Mouse (Mus musculus) gastrocnemius, postnatal 10 days (tissue): Measurements from ENCODE around the gene Lrrc29. TPM values are rescaled to one million over a fixed set of nuclear protein-coding genes. Genes with fewer than 3 reads are reported as not detected.
"Not testable (repeated sequence)": the region's sequence is repeated elsewhere in the genome, so short reads cannot be mapped to it uniquely, and the experiment has no call there.

Source experiments
- DNase-seq: peaks from one replicate; pipeline ENCODE4 v3.0.0; 2021; ENCODE audit warnings: mixed read lengths
- total RNA-seq, 2 experiments: library from RNA; stranded (reverse); gene quantifications; 2 replicates each; pipeline ENCODE4 v1.2.3; 2021

Lrrc29 gene
- total RNA-seq, 2 experiments from 2014 or later: 1.5 to 2.4 TPM

DNA sequence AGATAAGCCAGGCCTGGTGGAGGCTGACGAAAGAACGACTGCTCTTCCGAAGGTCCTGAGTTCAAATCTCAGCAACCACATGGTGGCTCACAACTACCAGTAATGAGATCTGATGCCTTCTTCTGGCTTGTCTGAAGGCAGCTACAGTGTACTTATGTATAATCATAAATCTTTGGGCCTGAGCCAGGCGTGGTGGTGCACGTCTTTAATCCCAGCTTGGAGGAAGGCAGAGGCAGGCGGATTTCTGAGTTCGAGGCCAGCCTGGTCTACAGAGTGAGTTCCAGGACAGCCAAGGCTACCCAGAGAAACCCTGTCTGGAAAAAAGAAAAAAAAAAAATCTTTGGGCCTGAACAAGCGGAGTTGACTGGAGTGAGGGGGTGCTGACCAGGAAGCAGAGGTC, 34.7 kb downstream of the Lrrc29 start:
- DNase-seq: not testable (repeated sequence)

GRCm38 (mm10) chr8:105290554-105291314, 35.3 kb downstream of the Lrrc29 start:
- DNase-seq: peak; percentile 99

- peak; percentile 43 for DNase-seq
Measured at GRCm38 (mm10) chr8:105289805-105290460, 36.1 kb downstream of the Lrrc29 start, which contains the start of gene 4931428F04Rik. 4931428F04Rik (minus strand) TSS chr8:105289864.

DNA sequence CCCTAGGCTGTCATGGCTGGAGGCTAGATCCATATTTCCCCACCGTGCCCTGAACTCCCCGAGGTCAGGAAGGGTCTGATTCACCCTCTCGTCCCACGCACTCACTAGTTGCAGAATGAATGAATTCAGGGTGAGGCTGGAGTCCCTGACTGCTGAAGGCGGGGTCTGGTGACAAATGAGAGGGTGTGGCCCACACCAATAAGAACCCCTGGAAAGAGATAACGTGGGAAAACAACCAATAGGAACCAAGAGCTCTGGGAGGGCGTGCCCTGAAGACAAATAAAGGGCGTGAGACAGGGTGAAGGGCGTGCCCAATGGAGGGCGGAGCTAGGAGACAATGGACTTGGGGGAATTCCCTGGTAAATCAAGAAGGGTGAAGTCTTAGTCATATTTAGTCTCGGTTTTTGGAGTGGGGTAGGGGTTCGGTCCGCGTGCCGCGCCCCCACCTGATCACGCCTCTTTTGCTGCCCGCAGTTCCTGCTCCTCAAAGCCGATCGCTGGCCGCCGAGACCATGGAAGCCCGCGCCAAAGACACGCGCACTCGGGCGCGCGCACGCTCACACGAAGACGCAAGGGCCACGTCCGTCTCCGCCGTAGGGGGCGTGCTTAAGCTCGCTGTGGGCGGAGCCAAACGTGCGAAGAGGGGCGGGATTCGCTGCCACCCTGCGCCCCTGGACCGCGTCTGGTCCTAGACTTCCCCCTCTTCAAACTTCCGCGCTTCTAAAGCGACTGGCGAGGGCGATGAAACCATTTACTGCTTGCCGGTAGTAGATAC, 36.9 kb downstream of the Lrrc29 start:
- DNase-seq: peak; percentile 93

DNA sequence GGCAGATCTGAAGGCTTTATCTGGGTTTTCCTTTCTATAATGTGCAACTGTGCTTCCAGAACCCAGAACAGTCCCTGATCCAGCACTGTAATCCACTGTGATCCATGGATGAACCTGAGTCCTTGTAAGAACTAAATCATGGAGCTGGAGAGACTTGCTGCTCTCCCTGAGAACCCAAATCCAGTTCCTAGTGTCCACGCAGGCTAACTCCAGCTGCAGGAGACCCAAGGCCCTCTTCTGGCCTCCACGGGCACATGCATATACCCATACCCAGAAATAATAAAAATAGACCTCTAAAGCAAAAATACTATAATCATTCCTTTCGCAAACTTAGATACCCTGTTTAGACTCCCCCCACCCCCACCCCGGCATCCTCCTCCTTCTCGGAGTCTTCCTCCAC, 37.8 kb downstream of the Lrrc29 start:
- DNase-seq: no peak

- DNase-seq: no peak
Measured at GRCm38 (mm10) chr8:105286907-105287306, 39.2 kb downstream of the Lrrc29 start.

DNA sequence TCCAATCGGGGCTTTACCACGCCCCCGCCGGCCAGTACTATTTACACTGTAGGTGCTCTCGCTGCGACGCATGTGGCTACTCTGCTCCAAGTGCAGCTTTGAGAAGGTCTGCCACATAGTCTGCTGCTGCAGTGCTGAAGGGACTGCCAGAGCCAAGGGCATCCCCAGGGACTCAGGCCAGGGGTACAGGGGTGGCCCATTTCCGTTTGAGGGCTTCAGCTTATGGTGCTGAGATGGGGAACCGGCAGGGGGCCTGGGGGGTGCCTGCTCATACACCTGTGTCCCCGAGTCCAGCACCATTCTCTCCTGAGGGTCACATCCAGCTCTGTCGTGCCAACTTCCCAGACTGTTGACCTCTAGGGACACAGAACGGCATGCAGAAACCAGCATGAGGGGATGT, 40.6 kb downstream of the Lrrc29 start:
- no peak for DNase-seq

DNA sequence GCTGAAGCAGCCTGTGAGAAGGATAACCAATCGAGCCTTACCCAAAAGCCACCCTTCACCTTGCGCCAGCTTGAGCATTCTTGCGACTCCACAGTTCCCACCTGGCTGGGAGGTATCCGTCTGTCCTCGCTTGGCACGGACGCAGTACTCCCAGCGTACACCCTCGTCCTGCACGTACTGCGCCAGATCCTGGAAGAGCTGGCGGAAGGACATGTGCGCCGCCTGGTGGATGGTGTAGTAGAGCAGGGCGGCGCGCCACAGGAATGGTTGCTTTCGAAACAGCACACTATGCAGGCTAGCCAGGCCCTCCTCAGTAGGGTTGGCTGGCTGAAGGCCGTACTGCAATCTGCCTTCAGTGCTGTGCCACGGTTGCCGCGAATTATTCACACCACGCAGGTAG, 43.0 kb downstream of the Lrrc29 start:
- peak; percentile 64 for DNase-seq

DNA sequence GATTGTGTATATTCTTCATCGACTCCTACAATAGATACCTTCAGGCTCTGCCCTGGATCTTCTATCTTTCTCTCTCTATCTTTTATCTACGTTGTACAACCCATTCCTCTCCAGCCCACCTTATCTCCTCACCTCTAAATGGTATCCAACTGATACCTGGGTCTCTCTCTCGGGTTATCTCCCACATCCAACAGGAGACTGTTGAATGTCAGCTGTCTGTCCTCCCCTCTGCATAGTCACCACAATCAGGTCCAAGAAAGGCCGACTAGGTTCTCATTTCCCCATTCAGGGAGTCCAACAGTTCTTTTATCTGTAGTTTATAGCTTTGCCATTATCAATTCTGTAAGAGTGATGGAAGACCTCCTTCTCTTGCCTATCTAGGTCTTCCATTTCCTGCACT, 43.8 kb downstream of the Lrrc29 start:
- DNase-seq: no peak

- no peak for DNase-seq
Measured at GRCm38 (mm10) chr8:105281821-105282220, 44.3 kb downstream of the Lrrc29 start.

DNA sequence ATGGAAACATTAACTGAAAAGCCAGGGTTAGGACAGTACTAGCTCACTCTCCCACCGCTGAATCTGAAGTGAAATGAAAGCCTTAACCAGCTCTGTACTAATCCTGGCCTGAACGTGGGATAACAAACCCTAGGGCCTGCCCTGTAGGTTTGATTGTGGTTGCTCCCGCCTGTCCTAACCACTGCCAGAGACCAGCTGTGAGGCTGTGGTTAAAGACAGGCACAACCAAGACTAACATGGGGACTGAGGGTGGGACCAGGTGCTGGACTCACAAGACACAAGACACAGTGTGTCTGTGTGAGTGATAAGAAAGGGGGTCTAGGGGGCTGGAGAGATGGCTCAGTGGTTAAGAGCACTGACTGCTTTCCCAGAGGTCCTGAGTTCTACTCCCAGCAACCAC, 45.5 kb downstream of the Lrrc29 start:
- no peak for DNase-seq

DNA sequence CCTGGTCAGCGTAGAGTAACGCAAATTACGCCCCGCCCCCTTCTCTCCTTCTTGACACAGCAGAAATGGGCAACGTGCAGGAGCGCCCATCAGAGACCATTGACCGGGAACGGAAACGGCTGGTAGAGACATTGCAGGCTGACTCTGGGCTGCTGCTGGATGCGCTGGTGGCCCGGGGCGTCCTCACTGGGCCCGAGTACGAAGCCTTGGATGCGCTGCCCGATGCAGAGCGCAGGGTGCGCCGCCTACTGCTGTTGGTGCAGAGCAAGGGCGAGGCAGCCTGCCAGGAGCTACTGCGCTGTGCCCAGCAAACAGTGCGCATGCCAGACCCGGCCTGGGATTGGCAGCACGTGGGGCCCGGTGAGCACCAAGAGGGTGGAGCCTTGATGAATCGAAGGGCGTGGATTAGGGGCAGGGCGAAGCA, 47.2 kb downstream of the Lrrc29 start:
- peak; percentile 91 for DNase-seq

GRCm38 (mm10) chr8:105276292-105277120, 49.6 kb downstream of the Lrrc29 start:
- DNase-seq: peak; percentile 70

- DNase-seq: no peak
Measured at GRCm38 (mm10) chr8:105275840-105276239, 50.2 kb downstream of the Lrrc29 start, which contains the start of gene Nol3. Nol3 (plus strand) TSS chr8:105276140.

DNA sequence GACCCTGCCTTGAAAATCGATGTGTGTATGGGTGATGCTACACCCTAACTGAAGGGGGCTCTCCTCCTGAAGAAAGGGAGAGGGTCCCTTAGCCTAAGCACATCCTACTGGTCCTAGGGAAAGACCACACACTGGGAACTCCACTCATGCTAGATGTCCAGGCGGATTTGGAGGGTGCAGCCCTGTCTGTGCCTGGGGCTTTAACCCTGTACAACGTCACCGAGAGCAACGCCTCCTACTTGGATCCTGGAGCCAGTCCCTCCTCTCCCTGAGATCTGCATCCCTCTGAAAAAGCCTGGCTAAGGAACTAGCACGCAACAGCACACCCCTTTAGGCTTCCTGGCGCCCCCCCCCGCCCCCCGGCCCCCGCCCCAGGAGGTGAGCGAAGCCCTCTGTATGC, 50.7 kb downstream of the Lrrc29 start:
- DNase-seq: no peak

- no peak for DNase-seq
Measured at GRCm38 (mm10) chr8:105270916-105271186, 55.2 kb downstream of the Lrrc29 start.

- no peak for DNase-seq
Measured at GRCm38 (mm10) chr8:105270101-105270915, 55.8 kb downstream of the Lrrc29 start.

DNA sequence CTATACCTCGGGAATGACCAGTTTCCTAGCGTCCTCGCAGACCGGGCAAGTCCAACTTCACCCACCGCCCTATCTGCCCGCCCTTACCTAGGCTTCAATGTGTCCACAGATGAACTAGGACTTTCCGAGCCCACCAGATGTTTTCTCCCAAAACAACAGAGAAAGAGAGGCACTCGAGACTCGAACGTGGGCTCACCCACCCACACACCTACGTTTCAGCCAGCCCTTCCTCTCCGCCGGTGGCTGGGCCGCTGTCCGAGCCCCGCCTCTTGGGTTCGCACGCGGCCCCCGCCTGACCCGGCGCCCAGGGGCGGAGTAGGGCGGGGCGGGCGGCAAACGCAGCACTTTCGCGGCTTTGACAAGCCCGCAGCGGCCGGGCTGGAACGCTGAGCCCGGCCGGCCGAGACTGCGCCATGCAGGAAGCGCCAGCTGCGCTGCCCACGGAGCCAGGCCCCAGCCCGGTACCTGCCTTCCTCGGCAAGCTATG, 56.6 kb downstream of the Lrrc29 start, which contains the start of gene Hsf4:
Hsf4 (plus strand) TSS at position 341 of the 487 bp plus-strand sequence.
- peak; percentile 61 for DNase-seq

DNA sequence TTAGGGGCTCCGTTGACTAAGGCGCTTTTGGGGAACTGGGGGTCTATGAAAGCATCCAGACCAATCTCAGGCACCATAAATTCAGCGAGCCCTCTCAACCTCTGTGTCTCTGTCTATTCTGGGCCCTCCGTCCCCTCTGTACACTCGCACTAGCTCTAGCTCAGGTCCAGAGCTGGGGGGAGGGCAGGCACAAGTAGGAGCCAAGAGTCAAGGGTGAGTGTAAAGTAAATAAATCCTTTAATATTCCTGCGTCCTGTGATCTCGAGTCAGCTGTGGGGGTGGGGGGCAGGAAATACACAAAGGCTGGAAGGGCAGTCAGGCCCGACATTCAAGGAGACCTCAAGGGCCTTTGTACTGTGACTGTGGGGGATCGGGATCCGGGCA, 57.0 kb downstream of the Lrrc29 start:
- no peak for DNase-seq

GRCm38 (mm10) chr8:105268342-105269074, 57.6 kb downstream of the Lrrc29 start:
- no peak for DNase-seq
